Mouse (Mus musculus) 3T3-L1 (cell line): ENCODE measurements around the gene Ess2.

Experiments used
- DNase-seq: peaks from one replicate; pipeline ENCODE4 v3.0.0-alpha.2; 2015; ENCODE audit warnings: low read depth, low spot score

Gene Ess2

DNA sequence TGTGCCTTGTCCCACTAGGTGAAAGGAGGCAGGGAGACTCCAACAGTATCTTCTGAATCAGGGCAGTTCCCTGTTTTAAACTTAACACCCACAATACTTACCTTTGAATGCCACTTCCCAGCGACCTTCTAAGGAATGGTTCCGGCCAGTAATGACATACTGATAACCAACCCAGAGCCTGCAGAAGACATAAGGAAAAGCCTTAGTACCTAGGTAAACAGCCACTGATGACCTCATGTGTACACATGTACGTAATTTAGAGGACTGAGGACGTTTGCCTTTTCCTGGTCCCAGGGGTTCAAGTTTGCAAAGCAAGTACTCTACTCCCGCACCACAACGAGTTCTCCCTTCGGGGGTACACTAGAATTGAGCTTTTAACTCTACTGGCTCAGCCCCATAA is 54.0 kb downstream of the Ess2 start:
- DNase-seq = no peak

DNA sequence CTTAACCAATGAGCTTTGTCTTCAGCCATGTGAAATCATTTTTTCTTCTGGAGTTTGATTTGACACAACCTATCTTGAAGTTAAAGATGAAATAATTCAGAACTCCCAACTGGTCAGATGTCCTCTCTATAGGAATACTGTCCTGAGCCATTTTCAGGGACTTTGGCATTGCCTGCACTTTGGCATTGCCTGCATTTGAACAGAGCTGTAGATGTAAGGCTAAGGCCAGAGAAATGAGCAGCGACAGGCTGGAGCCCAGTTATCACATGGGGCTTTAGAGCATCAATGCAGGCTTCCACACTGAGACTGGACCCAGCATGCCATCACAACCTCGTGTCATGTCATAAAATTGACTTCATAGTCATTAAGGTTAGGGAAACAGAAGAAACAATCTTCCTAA is 57.9 kb downstream of the Ess2 start:
- DNase-seq = no peak

DNA sequence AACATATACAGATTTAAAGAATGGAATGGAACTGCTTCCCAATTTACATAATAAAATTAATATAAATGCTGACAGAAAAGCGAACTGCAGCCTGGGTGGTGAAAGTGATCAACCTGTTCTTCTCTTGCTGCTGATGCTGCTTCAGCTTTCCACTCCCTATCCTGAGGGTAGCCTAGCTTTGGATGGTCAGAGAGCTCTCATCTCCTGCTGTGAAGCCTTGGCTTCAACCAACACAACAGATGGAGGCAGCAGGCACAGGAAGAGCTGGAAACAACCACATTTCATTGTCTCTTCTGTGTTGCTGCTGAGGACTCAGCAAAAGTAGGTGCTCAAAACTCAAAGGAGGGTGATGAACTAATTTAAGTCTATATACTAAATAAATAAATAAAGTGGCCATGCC is 59.3 kb downstream of the Ess2 start:
- DNase-seq = no peak

DNA sequence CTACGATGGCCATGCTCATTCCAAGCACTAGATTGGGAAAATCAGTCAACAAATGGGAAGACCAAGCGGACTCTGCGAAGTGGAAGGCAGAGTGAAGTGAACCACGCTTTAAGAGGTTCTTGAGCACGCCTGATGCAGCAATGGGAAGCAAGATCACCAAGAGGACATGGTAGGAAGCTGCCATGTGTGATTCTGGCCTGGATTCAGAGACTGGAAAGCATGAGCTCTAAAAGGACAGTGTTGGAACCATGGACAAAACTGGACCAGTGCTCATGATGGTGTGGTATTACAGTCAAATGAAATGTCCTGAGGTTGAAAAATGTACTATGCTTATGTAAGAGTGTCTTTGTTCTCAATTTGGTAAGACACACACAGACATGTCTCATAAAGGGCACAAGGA is 59.8 kb downstream of the Ess2 start:
- DNase-seq = no peak
